26 mouse cellular contexts compared by ENCODE assay signal in genomic region chr9:61395071-61395470, GRCm38 (mm10).
"Had no signal": no experiment of that assay in that cellular context is flagged by ENCODE, and none has a peak within 500 bp of the region (broad histone marks: within the 10 kb centered on the region; RNA-seq: fewer than 3 reads in every experiment).

No protein-coding gene starts in this region.

- ATAC-seq: hindbrain, embryonic 16.5 days; inflammation-experienced regulatory T-cells, adult 6 months; intestine, embryonic 15.5 days; intestine, postnatal 0 days had no signal

- H3K4me2 ChIP-seq: heart, embryonic 12.5 days; hindbrain, embryonic 12.5 days; hindbrain, embryonic 14.5 days; intestine, embryonic 15.5 days; limb, embryonic 12.5 days; liver, embryonic 13.5 days; liver, embryonic 15.5 days had no signal

- H3K27me3 ChIP-seq: intestine, embryonic 15.5 days; limb, embryonic 12.5 days; liver, embryonic 13.5 days; liver, embryonic 15.5 days had no signal

- DNase-seq: gastrocnemius, postnatal 10 days; gastrocnemius, postnatal 25 days; heart, adult 18-20 months; heart, postnatal 10 days; heart, postnatal 4 days; kidney, adult 18-20 months; kidney, adult 8-10 months; kidney, postnatal 10 days; kidney, postnatal 25 days; kidney, postnatal 4 days; liver; liver, embryonic 13.5 days had no signal

- H3K9me3 ChIP-seq: heart, embryonic 10.5 days; heart, embryonic 12.5 days; hindbrain, embryonic 10.5 days; hindbrain, embryonic 12.5 days; intestine, embryonic 15.5 days; limb, embryonic 10.5 days; limb, embryonic 12.5 days; liver, embryonic 13.5 days; liver, embryonic 15.5 days had no signal

- H3K27ac ChIP-seq: heart, embryonic 10.5 days; hindbrain, embryonic 10.5 days; hindbrain, embryonic 12.5 days; hindbrain, embryonic 14.5 days; intestine, embryonic 15.5 days; layer of hippocampus, adult 2 months; left cerebral cortex, adult 2 months; limb, embryonic 10.5 days; limb, embryonic 12.5 days; liver, embryonic 13.5 days; liver, embryonic 15.5 days had no signal

- H3K4me3 ChIP-seq: heart, embryonic 10.5 days; heart, embryonic 12.5 days; hindbrain, embryonic 10.5 days; hindbrain, embryonic 12.5 days; intestine, embryonic 15.5 days; layer of hippocampus, adult 2 months; left cerebral cortex, adult 2 months; limb, embryonic 10.5 days; limb, embryonic 12.5 days; liver, embryonic 13.5 days; liver, embryonic 15.5 days had no signal

- H3K9ac ChIP-seq: heart, embryonic 12.5 days; hindbrain, embryonic 12.5 days; hindbrain, embryonic 14.5 days; intestine, embryonic 15.5 days; limb, embryonic 12.5 days; liver, embryonic 13.5 days; liver, embryonic 15.5 days had no signal
